Mouse (Mus musculus) adrenal gland, postnatal 36 days (tissue): ENCODE measurements at regions not wholly inside any gene's neighbourhood (a gene's known extent, or its start where the extent isn't known, plus 50 kb on each side); places are given as distances from the start of the nearest gene placed in this dataset.

Experiments
- DNase-seq, 2 experiments: peaks; one replicate each; pipeline ENCODE4 v3.0.0; 2021; ENCODE audit warnings: mixed read lengths in 1 of 2

- no peak for DNase-seq
Observed at GRCm38 (mm10) chr1:157964461-157964860, 391.7 kb downstream of the Brinp2 start.

DNA sequence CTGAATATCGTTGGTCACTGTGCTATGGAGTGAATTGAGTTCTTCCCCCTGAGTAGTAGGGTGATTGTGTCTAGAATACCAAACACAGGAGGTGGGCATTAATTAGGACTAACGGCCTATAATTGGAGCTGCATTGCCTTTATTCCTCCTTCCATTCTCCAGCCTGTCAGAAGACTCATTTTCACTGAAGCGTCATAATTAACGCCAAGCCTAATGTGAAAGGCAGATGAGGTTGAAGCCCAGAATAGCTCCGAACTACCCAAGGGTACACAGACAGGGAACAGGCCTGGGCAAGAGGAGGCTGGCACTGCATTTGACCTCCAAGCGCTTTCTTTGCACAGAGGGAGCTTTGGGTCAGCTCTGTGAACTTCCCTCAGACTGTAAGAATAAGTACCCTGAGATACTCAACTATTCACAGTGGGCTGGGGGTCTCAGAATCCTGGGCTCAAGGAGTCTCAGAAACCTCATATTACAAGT, 386.5 kb downstream of the Brinp2 start:
- DNase-seq, result no peak

GRCm38 (mm10) chr1:157973373-157974232, 382.5 kb downstream of the Brinp2 start:
- DNase-seq, result no peak

DNA sequence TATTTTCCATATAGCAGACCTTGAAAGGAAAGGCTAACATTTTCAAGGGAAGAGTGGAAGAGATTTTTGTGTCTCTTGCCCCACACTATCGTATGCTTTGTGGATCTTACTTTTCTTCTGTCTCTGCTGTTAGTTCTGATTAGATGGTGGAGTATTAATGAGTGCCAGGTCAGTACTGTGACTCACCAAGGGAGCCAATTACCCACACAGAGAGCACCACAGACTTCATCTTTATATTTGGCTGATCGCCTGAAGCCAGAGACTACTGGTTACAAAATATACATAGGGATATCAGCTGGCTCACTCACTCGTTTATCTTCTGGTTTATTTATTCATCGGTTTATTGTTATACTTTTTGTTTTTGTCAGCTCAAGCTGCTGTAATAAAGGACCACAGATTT, 381.5 kb downstream of the Brinp2 start:
- no peak for DNase-seq

GRCm38 (mm10) chr1:158019161-158019560, 337.0 kb downstream of the Brinp2 start:
- peak in 1 of 2 experiments; percentile 11 for DNase-seq

- no peak for DNase-seq
Observed at GRCm38 (mm10) chr1:158039756-158040155, 316.4 kb downstream of the Brinp2 start.

GRCm38 (mm10) chr1:158040334-158040733, 315.8 kb downstream of the Brinp2 start:
- DNase-seq, result no peak

GRCm38 (mm10) chr1:158052644-158053043, 303.5 kb downstream of the Brinp2 start:
- no peak for DNase-seq

DNA sequence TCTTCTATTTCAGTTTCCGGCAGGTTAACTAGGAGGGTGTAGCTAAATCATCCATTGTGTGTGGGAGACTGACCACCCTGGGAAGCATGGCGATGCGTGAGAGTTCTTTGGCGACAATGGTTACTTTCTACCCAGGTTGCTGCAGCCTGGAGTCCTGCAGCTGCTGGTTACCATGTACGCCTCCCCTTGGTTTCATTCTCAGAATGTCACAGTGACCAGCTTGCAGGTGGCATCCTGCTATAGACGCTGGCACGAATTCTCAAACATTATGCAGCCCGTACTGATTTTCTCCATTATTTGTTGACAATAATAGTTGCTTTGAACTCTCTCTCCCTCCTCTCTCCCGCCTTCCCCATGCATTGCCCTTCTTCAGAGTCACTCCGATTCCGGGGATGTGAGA, 301.2 kb downstream of the Brinp2 start:
- no peak for DNase-seq

DNA sequence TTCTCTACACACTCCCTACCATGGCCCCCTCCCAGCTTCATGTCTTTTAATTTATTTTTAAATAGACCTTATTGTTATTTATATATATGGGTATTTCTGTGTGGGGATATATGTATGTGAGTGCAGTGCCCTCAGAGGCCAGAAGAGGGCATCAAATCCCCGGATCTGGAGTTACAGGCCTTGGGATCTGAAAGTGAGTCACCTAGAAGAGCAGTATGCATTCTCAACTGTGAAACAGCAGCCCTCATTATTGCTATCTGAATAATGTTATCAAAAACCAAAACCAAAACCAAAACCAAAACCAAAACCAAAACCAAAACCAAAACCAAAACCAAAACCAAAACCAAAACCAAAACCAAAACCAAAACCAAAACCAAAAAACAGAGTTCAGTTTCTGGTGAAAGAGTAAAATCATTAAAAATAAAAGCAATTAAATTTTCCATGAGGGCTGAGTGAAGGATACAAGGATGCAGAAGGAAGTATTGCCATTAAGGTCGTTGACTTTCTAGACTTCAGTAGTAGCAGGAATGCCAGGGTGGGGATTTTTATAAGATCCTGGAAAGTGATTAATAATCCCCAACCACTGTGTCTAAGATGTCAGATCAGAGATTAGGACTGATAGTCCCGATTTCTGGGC, 299.0 kb downstream of the Brinp2 start:
- DNase-seq, result no peak

DNA sequence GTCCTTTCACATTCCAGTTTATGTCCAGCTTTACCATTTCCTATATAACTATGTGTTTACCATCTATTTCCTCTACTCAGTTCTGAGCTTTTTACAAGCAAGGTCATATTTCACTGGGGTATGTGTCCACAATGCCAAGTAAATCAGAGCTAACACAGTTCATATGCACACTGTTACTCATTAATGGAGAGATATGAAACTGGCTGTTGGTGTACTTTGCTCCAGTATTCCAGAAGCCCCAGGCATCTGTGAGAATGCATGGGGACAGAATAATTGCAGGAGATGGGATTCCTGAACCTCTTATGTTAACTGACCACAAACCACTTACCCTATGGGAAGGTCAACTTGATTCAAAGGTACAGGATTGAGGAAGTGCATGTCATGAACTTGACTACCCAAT, 298.3 kb downstream of the Brinp2 start:
- no peak for DNase-seq

GRCm38 (mm10) chr1:158061995-158062394, 294.1 kb downstream of the Brinp2 start:
- no peak for DNase-seq

- no peak for DNase-seq
Observed at GRCm38 (mm10) chr1:158082181-158082580, 273.9 kb downstream of the Brinp2 start.

DNA sequence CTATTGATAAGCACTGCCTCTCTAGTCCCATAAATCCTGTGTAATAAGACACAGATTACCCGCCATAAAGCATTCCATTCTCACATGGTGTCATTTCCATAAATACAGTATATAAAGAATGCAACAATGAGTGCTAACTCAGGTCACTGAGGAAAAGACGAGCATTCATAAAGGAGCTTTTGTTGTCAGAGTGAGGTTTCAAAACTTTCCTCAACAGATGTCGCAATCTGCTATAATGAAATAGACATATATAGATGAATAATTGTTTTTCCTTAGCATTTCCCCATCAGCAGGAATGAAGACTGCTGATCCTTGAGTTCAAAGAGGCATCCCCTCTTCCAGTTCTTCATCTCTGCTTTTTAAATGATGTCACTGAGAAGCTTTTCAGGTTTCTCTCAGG, 270.3 kb downstream of the Brinp2 start:
- DNase-seq, result no peak

- DNase-seq, result no peak
Observed at GRCm38 (mm10) chr1:158097500-158097899, 258.6 kb downstream of the Brinp2 start.

DNA sequence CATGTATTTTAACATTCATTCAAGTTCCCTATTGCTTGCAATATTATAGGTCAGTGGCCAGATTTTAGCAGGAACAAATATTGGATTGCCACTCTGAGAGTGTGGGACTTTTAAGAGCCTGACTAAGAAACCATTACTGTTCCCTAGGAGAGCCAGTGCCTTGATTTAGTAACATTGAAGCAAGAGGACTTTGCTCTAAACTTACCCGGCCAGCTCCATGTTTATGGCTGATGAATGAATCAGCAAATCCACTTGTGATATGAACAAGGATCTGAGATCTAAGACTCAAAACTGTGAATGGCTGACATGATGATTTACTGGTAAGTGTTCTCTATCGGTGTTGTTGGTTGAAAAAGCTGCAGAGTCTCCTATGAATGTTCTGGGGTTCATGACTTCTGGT, 236.4 kb downstream of the Brinp2 start:
- no peak for DNase-seq

DNA sequence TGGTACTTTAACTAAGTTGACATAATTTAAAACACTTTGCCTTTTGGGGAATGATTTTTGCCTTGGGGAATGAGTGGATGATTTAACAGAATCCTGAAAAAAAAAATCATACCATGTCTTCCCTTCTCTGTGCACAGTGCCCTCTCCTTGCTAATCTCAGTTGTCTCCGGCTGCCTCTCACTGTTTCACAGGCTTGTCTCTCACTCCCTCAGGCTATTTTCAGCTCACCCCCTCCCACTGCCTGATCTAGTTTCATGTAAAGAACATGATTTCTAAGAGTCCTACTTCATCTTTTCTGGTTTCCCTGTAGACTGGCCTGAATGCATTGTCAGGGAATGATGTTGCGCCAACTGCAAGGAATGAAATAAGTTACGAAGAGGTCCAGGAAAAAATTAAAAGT, 231.2 kb downstream of the Brinp2 start:
- no peak for DNase-seq

GRCm38 (mm10) chr1:158126272-158126671, 229.9 kb downstream of the Brinp2 start:
- no peak for DNase-seq

GRCm38 (mm10) chr1:158129243-158129770, 226.8 kb downstream of the Brinp2 start:
- DNase-seq, result no peak

GRCm38 (mm10) chr1:158147525-158147924, 208.6 kb downstream of the Brinp2 start:
- DNase-seq, result peak; percentile 1 to 13

- no peak for DNase-seq
Observed at GRCm38 (mm10) chr1:158148035-158148434, 208.1 kb downstream of the Brinp2 start.

DNA sequence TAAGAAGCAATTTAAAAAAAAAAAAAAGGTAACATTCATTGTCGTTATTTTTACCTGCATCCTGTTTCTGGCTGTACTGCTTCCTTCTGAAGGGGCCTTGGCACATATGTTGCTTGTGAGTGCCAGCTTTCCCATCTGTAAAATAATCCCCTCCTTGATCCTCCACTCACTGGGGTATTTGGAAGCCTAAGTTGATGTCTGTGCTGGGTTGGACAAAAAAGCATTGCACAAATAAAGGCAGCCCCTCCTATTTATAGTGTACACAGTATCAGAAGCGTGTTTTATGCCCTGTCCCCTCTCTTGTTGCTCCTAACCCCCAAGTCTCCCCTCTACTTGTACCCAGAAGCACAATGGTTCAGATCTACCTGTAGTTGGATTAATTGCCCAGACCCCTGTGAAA, 195.0 kb downstream of the Brinp2 start:
- no peak for DNase-seq

GRCm38 (mm10) chr1:158161533-158161932, 194.6 kb downstream of the Brinp2 start:
- no peak for DNase-seq
